Mouse (Mus musculus) right cerebral cortex, adult 2 months (tissue): ENCODE measurements around the gene Kcnj4.

Source experiments
- DNase-seq, 2 experiments: peaks; one replicate each; pipeline ENCODE4 v3.0.0; 2021 to 2022; ENCODE audit warnings: low spot score in 2 of 2

Gene Kcnj4

GRCm38 (mm10) chr15:79504707-79505452, at the start of gene Kcnj4:
TSS of gene Kcnj4 (minus strand) at chr15:79505241.
- no peak for DNase-seq

- DNase-seq: no peak
Observed at GRCm38 (mm10) chr15:79552566-79552965, 47.5 kb upstream of the Kcnj4 start.

- no peak for DNase-seq
Observed at GRCm38 (mm10) chr15:79548226-79548625, 43.2 kb upstream of the Kcnj4 start.

- no peak for DNase-seq
Observed at GRCm38 (mm10) chr15:79547289-79547820, 42.3 kb upstream of the Kcnj4 start.

GRCm38 (mm10) chr15:79546410-79547288, 41.6 kb upstream of the Kcnj4 start, which contains the start of gene Ddx17:
TSS of gene Ddx17 (minus strand) at chr15:79546741.
- DNase-seq: peak; percentile 99

- DNase-seq: no peak
Observed at GRCm38 (mm10) chr15:79545921-79546399, 40.9 kb upstream of the Kcnj4 start.

- DNase-seq: no peak
Observed at GRCm38 (mm10) chr15:79545496-79545895, 40.5 kb upstream of the Kcnj4 start.

GRCm38 (mm10) chr15:79543968-79544367, 38.9 kb upstream of the Kcnj4 start:
- DNase-seq: no peak

GRCm38 (mm10) chr15:79533796-79534195, 28.8 kb upstream of the Kcnj4 start:
- no peak for DNase-seq

- DNase-seq: no peak
Observed at GRCm38 (mm10) chr15:79529935-79530334, 24.9 kb upstream of the Kcnj4 start.

GRCm38 (mm10) chr15:79527991-79528639, 23.1 kb upstream of the Kcnj4 start:
- DNase-seq: no peak

- DNase-seq: no peak
Observed at GRCm38 (mm10) chr15:79527192-79527591, 22.2 kb upstream of the Kcnj4 start.

GRCm38 (mm10) chr15:79525979-79526768, 21.1 kb upstream of the Kcnj4 start:
- DNase-seq: no peak

GRCm38 (mm10) chr15:79525564-79525963, 20.5 kb upstream of the Kcnj4 start:
- DNase-seq: no peak

- DNase-seq: no peak
Observed at GRCm38 (mm10) chr15:79519400-79520220, 14.6 kb upstream of the Kcnj4 start.

GRCm38 (mm10) chr15:79518571-79518970, 13.5 kb upstream of the Kcnj4 start:
- DNase-seq: no peak

- DNase-seq: no peak
Observed at GRCm38 (mm10) chr15:79517710-79518109, 12.7 kb upstream of the Kcnj4 start.

GRCm38 (mm10) chr15:79516171-79517096, 11.4 kb upstream of the Kcnj4 start, which contains the start of gene Kdelr3:
TSS of gene Kdelr3 (plus strand) at chr15:79516411.
- peak in 1 of 2 experiments; percentile 31 for DNase-seq

- no peak for DNase-seq
Observed at GRCm38 (mm10) chr15:79513940-79514339, 8.9 kb upstream of the Kcnj4 start.
